Mouse (Mus musculus) erythroblast, embryonic 14.5 days (primary cell): ENCODE data around the gene Sh2d5. TPM values are rescaled to one million over a fixed set of nuclear protein-coding genes. Genes with fewer than 3 reads are reported as not detected.
A peak's percentile ranks its signal among the peaks of the same experiment; 100 is the strongest.

Experiments
- H3K27me3 ChIP-seq: 2 replicates; pipeline ENCODE4 v1.6.1; 2012; ENCODE audit warnings: inconsistent platforms; ENCODE audit not compliant: control insufficient read depth
- H3K36me3 ChIP-seq: 2 replicates; pipeline ENCODE4 v1.6.1; 2012; ENCODE audit warnings: mild to moderate bottlenecking, inconsistent platforms; ENCODE audit not compliant: control insufficient read depth
- H3K4me1 ChIP-seq: 2 replicates; pipeline ENCODE4 v1.6.1; 2012; ENCODE audit warnings: inconsistent platforms; ENCODE audit not compliant: control insufficient read depth
- H3K4me3 ChIP-seq: replicated peaks from 2 replicates; pipeline ENCODE3; 2012; ENCODE audit warnings: moderate library complexity, mild to moderate bottlenecking, inconsistent platforms
- H3K9me3 ChIP-seq: 2 replicates; pipeline ENCODE4 v1.6.1; 2012; ENCODE audit warnings: low read length, inconsistent platforms, mixed read lengths; ENCODE audit not compliant: control insufficient read depth
- GATA1 ChIP-seq: IDR thresholded peaks from 2 replicates; pipeline ENCODE4 v1.6.1; 2012; ENCODE audit warnings: low read length, inconsistent platforms, mixed read lengths
- TAL1 ChIP-seq: IDR thresholded peaks from 3 replicates; pipeline ENCODE4 v1.6.1; 2012; ENCODE audit warnings: low read length, inconsistent platforms, mixed read lengths
- polyA plus RNA-seq: library from polyadenylated mRNA; stranded (reverse); fragments of >175 nt; gene quantifications from 2 replicates; pipeline ENCODE4 v1.2.3, GENCODE M21; 2012

The Sh2d5 gene
- polyA plus RNA-seq, 1 experiment: 0.24 TPM

DNA sequence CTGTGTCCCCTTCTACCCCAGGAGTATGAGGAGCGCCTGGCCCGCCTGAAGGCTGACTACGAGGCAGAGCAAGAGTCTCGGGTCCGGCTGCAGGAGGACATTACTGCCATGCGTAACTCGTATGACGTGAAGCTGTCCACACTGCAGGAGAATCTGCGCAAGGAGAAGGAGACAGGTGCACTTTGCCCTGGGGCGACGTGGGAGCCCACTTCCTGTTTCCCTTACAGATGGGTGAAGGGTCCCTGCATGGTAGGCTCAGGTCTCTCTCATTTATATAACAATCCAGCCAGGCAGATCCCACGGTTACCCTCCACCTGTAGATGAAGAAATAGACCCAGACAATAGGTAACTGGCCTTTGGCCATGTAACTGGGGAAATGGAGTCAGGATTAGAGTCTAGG is 36.2 kb downstream of the Sh2d5 start:
- Histone ChIP-seq H3K9me3 (peaks cover 4% of the 10 kb centered on the region; the same call in 1 of the 2 replicates), H3K36me3 (no peaks in the 10 kb centered on the region), H3K27me3 (no peaks in the 10 kb centered on the region), H3K4me3 (no peak overlapping the region), H3K4me1 (no peaks in the 10 kb centered on the region; the same call in 1 of the 2 replicates)
- TF ChIP-seq TAL1 (no peak), GATA1 (no peak)

DNA sequence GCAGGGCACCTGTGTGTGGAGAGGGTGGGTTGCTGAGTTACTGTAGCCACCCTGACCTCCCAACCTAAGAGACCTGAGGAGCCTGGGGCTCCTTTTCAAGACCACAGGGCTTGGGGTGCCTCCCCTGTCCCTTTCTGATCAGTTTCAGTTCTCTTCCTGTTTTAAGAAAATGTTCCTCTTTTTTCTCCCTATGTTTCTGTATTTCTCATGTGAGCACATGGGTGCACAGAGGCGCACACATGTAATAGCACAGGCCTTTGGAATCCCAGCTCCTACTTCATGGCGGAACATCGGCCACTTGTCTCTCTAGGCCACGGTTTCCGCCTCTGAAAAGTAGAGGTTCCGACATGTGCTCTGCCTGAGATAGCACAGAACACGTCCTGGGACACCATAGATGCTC is 38.5 kb downstream of the Sh2d5 start:
- H3K9me3 ChIP-seq: peaks cover 4% of the 10 kb centered on the region; the same call in 1 of the 2 replicates
- H3K27me3 ChIP-seq: no peaks in the 10 kb centered on the region
- TF ChIP-seq TAL1: no peak
- no peak for TF ChIP-seq GATA1
- no peaks in the 10 kb centered on the region for H3K36me3 ChIP-seq
- no peak overlapping the region for H3K4me3 ChIP-seq
- no peaks in the 10 kb centered on the region for H3K4me1 ChIP-seq

- TF ChIP-seq TAL1 (no peak), GATA1 (no peak)
- no peak overlapping the region for H3K4me3 ChIP-seq
- H3K27me3 ChIP-seq: no peaks in the 10 kb centered on the region
- no peaks in the 10 kb centered on the region for H3K4me1 ChIP-seq
- no peaks in the 10 kb centered on the region for H3K9me3 ChIP-seq
- H3K36me3 ChIP-seq: no peaks in the 10 kb centered on the region
These were observed 41.8 kb downstream of the Sh2d5 start for GRCm38 (mm10) chr4:138292028-138292427.

DNA sequence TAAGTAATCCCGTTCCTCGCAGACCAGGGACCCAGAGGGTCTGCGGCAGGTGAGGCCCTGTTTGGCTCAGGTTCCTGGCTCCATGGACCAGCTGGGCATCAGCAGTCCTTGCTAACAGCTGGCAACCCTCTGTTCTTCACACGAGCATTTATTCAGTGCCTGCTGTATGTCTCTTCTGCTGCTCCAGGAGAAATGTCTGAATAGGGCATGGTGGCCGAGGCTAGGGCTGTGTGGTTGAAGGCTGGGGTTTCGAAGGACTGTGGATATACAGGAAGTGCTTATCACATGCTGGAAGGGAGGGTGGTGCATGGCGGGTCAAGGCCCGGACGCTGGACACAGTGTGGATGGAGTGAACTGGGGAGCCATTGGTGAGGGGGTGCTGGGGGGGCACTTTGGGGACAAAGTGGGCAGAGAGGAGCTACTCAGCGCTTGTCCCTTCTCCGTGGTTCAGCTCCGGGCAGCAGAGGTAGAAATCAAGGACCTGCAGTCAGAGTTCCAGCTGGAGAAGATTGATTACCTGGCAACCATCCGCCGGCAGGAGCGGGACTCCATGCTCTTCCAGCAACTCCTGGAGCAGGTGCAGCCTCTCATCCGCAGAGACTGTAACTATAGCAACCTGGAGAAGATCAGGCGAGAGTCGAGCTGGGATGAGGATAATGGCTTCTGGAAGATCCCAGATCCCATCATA is 43.2 kb downstream of the Sh2d5 start:
- Histone ChIP-seq H3K4me3 (no peak overlapping the region), H3K36me3 (no peaks in the 10 kb centered on the region), H3K9me3 (no peaks in the 10 kb centered on the region), H3K4me1 (no peaks in the 10 kb centered on the region), H3K27me3 (no peaks in the 10 kb centered on the region)
- TF ChIP-seq GATA1: no peak
- TF ChIP-seq TAL1: no peak

DNA sequence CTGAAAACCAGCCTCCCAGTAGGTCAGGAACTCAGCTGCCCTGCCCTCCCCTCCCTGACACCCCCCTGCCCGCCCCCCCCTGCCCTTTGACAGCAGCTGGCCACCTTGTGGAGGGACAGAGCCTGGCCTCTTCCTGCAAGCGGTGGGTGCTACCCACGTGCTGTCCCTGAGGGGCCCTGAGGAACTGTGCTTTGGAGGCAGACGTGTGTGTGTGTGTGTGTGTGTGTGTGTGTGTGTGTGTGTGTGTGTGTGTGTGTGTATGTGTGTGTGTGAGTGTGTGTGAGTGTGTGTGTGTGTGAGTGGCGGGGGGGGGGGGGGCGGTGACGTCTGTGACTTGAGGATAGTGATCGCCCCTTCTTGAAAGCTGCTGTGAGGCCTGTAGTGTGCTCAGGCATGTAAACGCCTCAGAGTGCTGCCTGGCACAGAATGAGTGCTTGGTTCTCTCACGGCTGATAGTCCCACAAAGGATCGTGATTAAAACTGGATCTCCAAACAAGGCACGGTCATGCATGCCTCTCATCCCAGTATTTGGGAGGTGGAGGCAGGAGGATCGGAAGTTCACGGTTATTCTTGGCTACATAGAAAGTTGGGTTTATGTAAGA is 43.8 kb downstream of the Sh2d5 start:
- no peaks in the 10 kb centered on the region for H3K27me3 ChIP-seq
- TF ChIP-seq GATA1 (no peak), TAL1 (no peak)
- H3K4me1 ChIP-seq: no peaks in the 10 kb centered on the region
- no peaks in the 10 kb centered on the region for H3K9me3 ChIP-seq
- no peak overlapping the region for H3K4me3 ChIP-seq
- no peaks in the 10 kb centered on the region for H3K36me3 ChIP-seq

- Histone ChIP-seq H3K36me3 (no peaks in the 10 kb centered on the region; the same call in 1 of the 2 replicates), H3K4me1 (peaks cover 31% of the 10 kb centered on the region)
These were observed 51.1 kb downstream of the Sh2d5 start for GRCm38 (mm10) chr4:138301271-138301780.

DNA sequence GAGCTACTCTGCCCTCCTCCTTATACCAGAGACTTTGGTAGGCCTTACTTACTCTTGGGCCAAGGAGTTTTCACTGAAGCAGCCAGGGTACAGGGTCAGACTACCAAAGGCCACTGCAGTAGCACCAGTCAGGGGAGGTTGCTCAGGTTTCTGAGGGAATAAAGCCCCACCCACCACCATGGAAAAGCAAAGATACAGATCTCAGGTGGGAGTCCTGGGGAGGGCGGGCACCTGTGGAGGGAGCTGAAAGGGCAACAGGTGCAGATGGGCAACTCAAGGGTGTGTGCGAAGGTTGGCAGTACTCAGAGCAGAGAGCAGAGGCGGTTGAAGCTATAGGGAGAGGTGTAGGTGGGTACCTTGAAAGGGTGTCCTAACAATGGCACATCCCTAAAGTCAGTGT is 52.8 kb downstream of the Sh2d5 start:
- H3K4me1 ChIP-seq: peaks cover 41% of the 10 kb centered on the region
- H3K36me3 ChIP-seq: peaks cover 16% of the 10 kb centered on the region
- peaks cover 3% of the 10 kb centered on the region; the same call in 1 of the 2 replicates for H3K9me3 ChIP-seq
- peak overlapping the region; percentile 92 for H3K4me3 ChIP-seq
- TF ChIP-seq TAL1: no peak
- no peak for TF ChIP-seq GATA1
- H3K27me3 ChIP-seq: no peaks in the 10 kb centered on the region

More at GRCm38 (mm10) chr4:138301271-138301780, 51.1 kb downstream of the Sh2d5 start:
- TF ChIP-seq TAL1 (no peak), GATA1 (no peak)
- Histone ChIP-seq H3K9me3 (peaks cover 3% of the 10 kb centered on the region; the same call in 1 of the 2 replicates), H3K4me3 (no peak overlapping the region), H3K27me3 (no peaks in the 10 kb centered on the region)

DNA sequence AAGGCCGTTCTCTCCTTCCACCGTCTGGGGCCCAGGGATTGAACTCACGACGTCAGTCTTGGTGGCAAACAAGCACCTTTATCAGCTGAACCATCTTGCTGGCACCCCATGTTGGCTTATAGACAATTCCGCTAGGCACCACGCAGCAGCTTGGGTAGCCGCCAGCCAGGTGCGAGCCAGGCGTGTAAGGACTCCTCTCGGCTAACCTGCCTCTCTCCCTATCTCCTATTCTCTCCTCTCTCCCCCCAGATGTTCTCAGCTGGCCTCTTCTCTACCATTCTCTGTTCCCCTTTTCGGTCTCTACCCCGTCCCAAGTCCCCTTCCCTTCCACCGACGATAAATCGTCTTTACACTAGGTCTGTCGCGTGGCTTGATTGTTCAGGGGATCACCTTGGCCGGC is 53.5 kb downstream of the Sh2d5 start:
- H3K4me3 ChIP-seq: peak overlapping the region; percentile 92
- peaks cover 3% of the 10 kb centered on the region; the same call in 1 of the 2 replicates for H3K9me3 ChIP-seq
- TF ChIP-seq TAL1: peak; percentile 33; the same call in 1 of the 3 replicates
- no peak; the same call in 1 of the 2 replicates for TF ChIP-seq GATA1
- H3K36me3 ChIP-seq: peaks cover 24% of the 10 kb centered on the region
- peaks cover 41% of the 10 kb centered on the region for H3K4me1 ChIP-seq
- H3K27me3 ChIP-seq: no peaks in the 10 kb centered on the region
